Mouse (Mus musculus): ENCODE measurements around the gene Gm21028.
"Not testable (repeated sequence)": the region's sequence is repeated elsewhere in the genome, so short reads cannot be mapped to it uniquely, and the experiment has no call there.

Gm21028 gene

GRCm38 (mm10) chr7:42578488-42578887 lies at the start of gene Gm21028:
TSS of gene Gm21028 (minus strand) at chr7:42578588.
- DNase-seq (ENCODE audit: extremely low spot score, low spot score): no peak

- DNase-seq (ENCODE audit: extremely low spot score, low spot score): not testable (repeated sequence)
Measured at GRCm38 (mm10) chr7:42595666-42596065, 17.3 kb upstream of the Gm21028 start.

- DNase-seq (ENCODE audit: extremely low spot score, low spot score): not testable (repeated sequence)
Measured at GRCm38 (mm10) chr7:42592413-42592812, 14.0 kb upstream of the Gm21028 start, which contains the start of gene Zfp977. TSS of gene Zfp977 (minus strand) at chr7:42592547.

- not testable (repeated sequence) for DNase-seq (ENCODE audit: extremely low spot score, low spot score)
Measured at GRCm38 (mm10) chr7:42591311-42591710, 12.9 kb upstream of the Gm21028 start.

GRCm38 (mm10) chr7:42551766-42552165 lies 26.6 kb downstream of the Gm21028 start:
- no peak for DNase-seq (ENCODE audit: extremely low spot score, low spot score)

All from neural tube, embryonic 10.5 days (tissue).